Mouse (Mus musculus) brown adipose tissue, adult 24 weeks (tissue): ENCODE results near the gene Gm3435. TPM values are rescaled to one million over a fixed set of nuclear protein-coding genes. Genes with fewer than 3 reads are reported as not detected.
"Not testable (repeated sequence)": the region's sequence is repeated elsewhere in the genome, so short reads cannot be mapped to it uniquely, and the experiment has no call there.

Experiments
- H3K27ac ChIP-seq: fragments of 200-500 bp; replicated peaks from 2 replicates; pipeline ENCODE4 v1.5.1; 2012; ENCODE audit warnings: low read depth, mild to moderate bottlenecking, low read length
- H3K4me1 ChIP-seq: fragments of 200-500 bp; 2 replicates; pipeline ENCODE4 v1.6.1; 2012; ENCODE audit warnings: low read length, mixed read lengths; ENCODE audit not compliant: control insufficient read depth, insufficient read depth, insufficient read length
- H3K4me3 ChIP-seq: fragments of 200-500 bp; 2 replicates; pipeline ENCODE4 v1.5.1; 2012; ENCODE audit warnings: low read depth, mild to moderate bottlenecking, low read length, moderate library complexity; ENCODE audit not compliant: insufficient read depth
- polyA plus RNA-seq: library from polyadenylated mRNA; stranded (reverse); fragments of >200 nt; gene quantifications from 2 replicates; pipeline ENCODE4 v1.2.4, GENCODE M21; 2012; ENCODE audit not compliant: missing spikeins, insufficient read depth, insufficient read length

Gm3435 gene
- polyA plus RNA-seq = 3.8 and 9.6 TPM in 2 replicates

DNA sequence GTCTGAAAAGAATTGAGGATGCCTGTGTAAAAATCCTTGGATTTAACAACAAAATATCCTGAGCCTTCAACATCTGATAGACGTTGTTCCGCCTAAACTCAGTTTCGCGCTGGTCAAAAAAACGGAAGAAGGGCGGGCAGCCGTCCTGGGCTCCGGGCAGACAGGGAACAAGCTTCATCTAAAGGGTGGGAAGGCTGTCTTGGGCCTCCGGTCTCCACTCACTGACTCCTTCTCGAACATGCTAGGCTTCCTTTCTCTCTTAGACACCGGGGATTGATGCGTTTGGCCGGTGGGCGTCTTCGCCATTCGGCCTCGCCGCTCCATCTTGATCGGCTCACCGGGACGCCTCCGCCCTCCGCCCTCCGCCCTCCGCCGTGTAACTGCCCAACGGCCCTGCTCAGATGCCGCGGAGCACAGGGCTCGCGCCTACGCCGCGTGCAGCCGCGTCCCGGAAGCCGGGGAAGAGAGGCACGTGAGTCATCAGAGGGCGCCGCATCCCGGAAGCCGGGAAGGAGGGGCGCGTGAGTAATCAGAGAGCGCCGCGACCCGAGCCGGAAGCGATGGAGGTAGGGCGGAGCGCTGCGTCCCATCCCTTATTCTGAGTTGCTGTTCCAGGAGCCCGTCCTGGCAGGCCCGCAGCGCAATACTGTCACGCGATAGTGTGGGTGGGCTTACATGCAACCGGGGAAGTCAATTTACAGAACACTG is at the start of gene Gm3435:
Gene Gm3435, plus strand, starts transcription at position 471 of the 708 bp plus-strand sequence.
- not testable (repeated sequence) for H3K27ac ChIP-seq, H3K4me1 ChIP-seq, H3K4me3 ChIP-seq

- H3K4me3 ChIP-seq = peak overlapping the region; percentile 97
- H3K27ac ChIP-seq = no peak overlapping the region
- H3K4me1 ChIP-seq = no peaks in the 10 kb centered on the region; the same call in 1 of the 2 replicates
Measured at GRCm38 (mm10) chr17:14960520-14960919, 49.5 kb upstream of the Gm3435 start.

- not testable (repeated sequence) for H3K4me1 ChIP-seq
- H3K4me3 ChIP-seq = peak within 1 kb of the TSS; percentile 97
- 0 out of 2 replicates have a peak within 1 kb of the TSS, but pooled peaks have one; percentile 37 for H3K27ac ChIP-seq
Measured at GRCm38 (mm10) chr17:14960951-14961556, 48.9 kb upstream of the Gm3435 start, which contains the start of gene Phf10. Gene Phf10 (minus strand): TSS chr17:14961273.

DNA sequence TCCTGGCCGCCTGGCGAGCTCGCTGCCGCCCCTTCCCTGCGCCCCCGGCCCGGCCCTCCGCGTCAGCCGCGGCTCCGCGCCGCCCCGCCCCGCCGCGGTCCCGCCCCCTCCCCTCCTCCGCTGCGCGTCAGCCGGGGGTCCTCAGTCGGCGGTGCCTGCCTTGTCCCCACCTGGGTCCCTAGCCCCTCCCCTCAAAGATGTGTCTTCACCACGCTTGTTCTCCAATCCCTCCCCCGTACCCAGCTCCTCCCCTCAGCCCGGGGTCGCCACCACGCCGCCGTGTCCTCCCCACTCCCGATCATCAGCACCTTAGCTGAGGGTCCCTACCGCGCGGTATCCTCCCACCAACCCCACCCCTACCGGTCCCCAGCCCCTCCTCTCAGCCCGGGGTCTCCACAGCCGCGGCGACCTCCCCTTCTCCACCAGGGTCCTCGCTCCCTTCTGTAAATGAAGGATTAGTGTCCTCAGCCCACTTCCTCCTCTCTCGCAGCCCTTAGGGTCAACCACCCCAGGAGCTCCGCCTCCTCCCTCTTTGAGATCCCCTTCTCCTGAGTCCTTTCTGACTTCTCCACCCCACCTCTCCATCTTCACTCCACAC is 48.3 kb upstream of the Gm3435 start:
- not testable (repeated sequence) for H3K27ac ChIP-seq, H3K4me1 ChIP-seq, H3K4me3 ChIP-seq

DNA sequence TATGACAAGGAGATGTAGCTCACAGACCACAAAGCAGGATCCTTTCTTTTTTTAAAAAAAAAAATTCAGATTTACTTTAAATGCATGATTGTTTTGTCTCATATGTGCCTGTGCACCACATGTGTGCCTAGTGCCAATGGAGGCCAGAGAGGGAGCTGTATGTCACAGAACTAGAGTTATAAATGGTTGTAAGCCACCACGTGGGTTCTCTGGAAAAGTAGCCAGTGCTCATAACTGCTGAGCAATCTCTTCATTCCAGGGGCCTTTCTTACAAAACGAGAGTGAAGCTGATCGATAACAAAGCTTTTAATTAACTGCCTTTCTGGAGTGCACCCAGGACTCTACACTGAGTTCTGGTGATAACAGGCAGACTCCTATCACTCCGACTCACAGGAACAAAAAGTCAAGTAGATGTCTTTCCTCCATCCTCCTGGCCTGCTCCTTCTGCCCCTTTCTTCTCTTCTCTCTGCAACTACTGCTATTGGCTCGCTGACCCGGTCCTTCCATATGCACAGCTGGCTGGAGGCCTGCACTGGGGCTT is 41.5 kb upstream of the Gm3435 start:
- not testable (repeated sequence) for H3K27ac ChIP-seq, H3K4me3 ChIP-seq, H3K4me1 ChIP-seq

GRCm38 (mm10) chr17:14977718-14978361 is 32.1 kb upstream of the Gm3435 start:
- H3K4me3 ChIP-seq, H3K4me1 ChIP-seq, H3K27ac ChIP-seq: not testable (repeated sequence)

DNA sequence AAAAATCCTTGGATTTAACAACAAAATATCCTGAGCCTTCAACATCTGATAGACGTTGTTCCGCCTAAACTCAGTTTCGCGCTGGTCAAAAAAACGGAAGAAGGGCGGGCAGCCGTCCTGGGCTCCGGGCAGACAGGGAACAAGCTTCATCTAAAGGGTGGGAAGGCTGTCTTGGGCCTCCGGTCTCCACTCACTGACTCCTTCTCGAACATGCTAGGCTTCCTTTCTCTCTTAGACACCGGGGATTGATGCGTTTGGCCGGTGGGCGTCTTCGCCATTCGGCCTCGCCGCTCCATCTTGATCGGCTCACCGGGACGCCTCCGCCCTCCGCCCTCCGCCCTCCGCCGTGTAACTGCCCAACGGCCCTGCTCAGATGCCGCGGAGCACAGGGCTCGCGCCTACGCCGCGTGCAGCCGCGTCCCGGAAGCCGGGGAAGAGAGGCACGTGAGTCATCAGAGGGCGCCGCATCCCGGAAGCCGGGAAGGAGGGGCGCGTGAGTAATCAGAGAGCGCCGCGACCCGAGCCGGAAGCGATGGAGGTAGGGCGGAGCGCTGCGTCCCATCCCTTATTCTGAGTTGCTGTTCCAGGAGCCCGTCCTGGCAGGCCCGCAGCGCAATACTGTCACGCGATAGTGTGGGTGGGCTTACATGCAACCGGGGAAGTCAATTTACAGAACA is 31.5 kb upstream of the Gm3435 start, which contains the start of the genes 9030025P20Rik and Gm3417:
Gene 9030025P20Rik, plus strand, starts transcription at position 107 of the 677 bp plus-strand sequence.
Gene Gm3417, minus strand, starts transcription at position 429 of the 677 bp plus-strand sequence.
- not testable (repeated sequence) for H3K27ac ChIP-seq, H3K4me1 ChIP-seq, H3K4me3 ChIP-seq

DNA sequence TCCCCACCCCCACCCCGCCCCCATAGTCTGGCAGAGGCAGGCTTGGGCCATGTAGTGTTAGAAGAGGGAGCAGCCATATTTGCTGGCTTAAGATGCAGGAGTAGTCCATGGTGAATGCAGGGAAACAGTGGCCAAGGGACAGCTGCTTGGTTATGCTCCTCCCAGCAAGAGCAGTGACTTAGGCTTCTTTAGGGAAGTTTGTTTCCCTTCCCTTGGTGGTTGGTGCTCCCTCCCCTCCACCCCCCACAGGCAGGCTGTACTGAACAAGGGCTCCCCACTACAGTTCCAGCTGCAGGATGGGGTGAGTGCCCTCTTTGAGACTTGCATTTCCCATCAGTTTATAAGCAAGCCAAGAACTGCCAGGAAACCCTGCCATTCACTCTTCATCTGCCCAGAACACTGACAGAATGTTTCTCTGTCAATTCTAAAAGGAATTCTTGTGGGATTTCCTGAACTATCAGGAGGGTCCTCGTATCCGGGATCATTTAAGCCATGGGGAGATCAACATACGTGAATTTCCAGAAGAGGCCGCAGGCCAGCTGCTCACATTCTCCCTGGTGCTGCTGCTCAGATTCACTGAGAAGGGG is 19.8 kb upstream of the Gm3435 start:
- H3K27ac ChIP-seq, H3K4me1 ChIP-seq, H3K4me3 ChIP-seq: not testable (repeated sequence)

- not testable (repeated sequence) for H3K4me1 ChIP-seq
Measured at GRCm38 (mm10) chr17:14992522-14993138, 17.3 kb upstream of the Gm3435 start.

GRCm38 (mm10) chr17:14993139-14993832 is 16.7 kb upstream of the Gm3435 start:
- not testable (repeated sequence) for H3K4me1 ChIP-seq, H3K4me3 ChIP-seq, H3K27ac ChIP-seq

More at GRCm38 (mm10) chr17:14992522-14993138, 17.3 kb upstream of the Gm3435 start:
- H3K4me3 ChIP-seq, H3K27ac ChIP-seq: not testable (repeated sequence)

DNA sequence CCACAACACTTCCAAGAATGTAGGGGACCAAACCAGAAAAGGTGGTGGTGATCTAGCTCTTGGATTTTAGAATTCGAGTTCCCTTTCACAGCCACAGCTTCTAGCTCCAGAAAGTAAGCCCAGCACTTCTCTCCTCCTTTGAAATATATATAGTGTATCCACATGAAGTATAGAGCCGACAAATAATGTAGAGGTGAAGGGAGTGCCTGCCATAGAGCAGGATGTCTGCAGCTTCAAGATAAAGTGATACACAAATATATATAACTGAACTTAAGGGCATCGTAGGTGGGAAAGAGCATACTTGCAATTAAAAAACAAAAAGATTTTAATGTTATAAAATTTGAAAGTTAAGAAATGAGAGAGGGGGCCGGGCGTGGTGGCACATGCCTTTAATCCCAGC is 15.8 kb upstream of the Gm3435 start:
- H3K4me1 ChIP-seq, H3K27ac ChIP-seq, H3K4me3 ChIP-seq: not testable (repeated sequence)

GRCm38 (mm10) chr17:15000047-15000446 is 9.9 kb upstream of the Gm3435 start:
- not testable (repeated sequence) for H3K4me1 ChIP-seq, H3K4me3 ChIP-seq, H3K27ac ChIP-seq

DNA sequence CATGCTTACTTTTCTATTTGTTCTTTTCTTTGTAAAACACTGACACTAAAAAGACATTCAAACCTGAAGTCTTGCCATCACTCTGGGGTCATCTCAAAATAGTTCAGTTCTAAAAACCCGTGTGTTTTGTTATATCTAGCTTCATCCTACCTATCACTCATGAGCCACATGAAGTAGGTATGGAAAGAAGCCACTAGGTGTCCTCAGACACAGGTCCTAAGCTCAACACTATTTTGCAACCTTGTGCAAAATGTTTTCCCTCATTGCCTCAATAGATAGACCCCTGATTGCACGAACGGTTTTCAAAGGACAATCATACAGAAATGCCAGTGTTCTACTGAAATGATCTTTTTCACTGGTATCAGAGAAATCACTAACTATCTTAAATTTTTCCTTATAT is 888 bp upstream of the Gm3435 start:
- not testable (repeated sequence) for H3K4me3 ChIP-seq, H3K27ac ChIP-seq, H3K4me1 ChIP-seq
